Mouse (Mus musculus) heart, embryonic 14.5 days (tissue): ENCODE results near the gene Aph1c. TPM values are rescaled to one million over a fixed set of nuclear protein-coding genes. Genes with fewer than 3 reads are reported as not detected.
"Not testable (repeated sequence)": the region's sequence is repeated elsewhere in the genome, so short reads cannot be mapped to it uniquely, and the experiment has no call there.

Experiments used
- ATAC-seq: fragments of 200-750 bp; cut with Nextera tagmentation; 2 replicates; pipeline ENCODE4 v1.8.0; 2017; ENCODE audit warnings: low read depth, moderate TSS enrichment; ENCODE audit not compliant: insufficient number of reproducible peaks, insufficient read depth, low FRiP score
- H3K27ac ChIP-seq, 2 experiments: fragments of 200-500 bp in 1 of 2; fragments of 300-500 bp in 1 of 2; sonication (generic) in 1 of 2; replicated peaks in 1 of 2; 2 replicates each; pipeline ENCODE4 v1.5.1; 2012 to 2014; ENCODE audit warnings: low read depth in 2 of 2, low read length in 2 of 2, control low read depth in 1 of 2, mild to moderate bottlenecking in 1 of 2, mixed read lengths in 1 of 2; ENCODE audit not compliant: control insufficient read depth in 1 of 2, insufficient read depth in 1 of 2
- H3K27me3 ChIP-seq: fragments of 300-500 bp; sonication (generic); 2 replicates; pipeline ENCODE4 v1.6.1; 2014; ENCODE audit warnings: mild to moderate bottlenecking, low read length, control low read depth; ENCODE audit not compliant: control insufficient read depth, insufficient read depth
- H3K36me3 ChIP-seq: fragments of 300-500 bp; sonication (generic); 2 replicates; pipeline ENCODE4 v1.6.1; 2014; ENCODE audit warnings: mild to moderate bottlenecking, control low read depth, low read length, mixed read lengths; ENCODE audit not compliant: control insufficient read depth, insufficient read depth
- H3K4me1 ChIP-seq, 2 experiments: fragments of 200-500 bp in 1 of 2; fragments of 300-500 bp in 1 of 2; sonication (generic) in 1 of 2; 2 replicates each; pipeline ENCODE4 v1.6.1; 2012 to 2014; ENCODE audit warnings: low read length in 2 of 2, control low read depth in 1 of 2, mixed read lengths in 1 of 2; ENCODE audit not compliant: control insufficient read depth in 2 of 2, insufficient read depth in 2 of 2
- H3K4me2 ChIP-seq: fragments of 300-500 bp; sonication (generic); 2 replicates; pipeline ENCODE4 v1.6.1; 2014; ENCODE audit warnings: mild to moderate bottlenecking, low read length
- H3K4me3 ChIP-seq, 2 experiments: fragments of 200-500 bp in 1 of 2; fragments of 300-500 bp in 1 of 2; sonication (generic) in 1 of 2; 2 replicates each; pipeline ENCODE4 v1.5.1; 2012 to 2014; ENCODE audit warnings: low read length in 2 of 2, mild to moderate bottlenecking in 2 of 2, control low read depth in 1 of 2, low read depth in 1 of 2, moderate library complexity in 1 of 2; ENCODE audit not compliant: control insufficient read depth in 1 of 2, insufficient read depth in 1 of 2
- H3K9ac ChIP-seq: fragments of 300-500 bp; sonication (generic); 2 replicates; pipeline ENCODE4 v1.6.1; 2014; ENCODE audit warnings: mild to moderate bottlenecking, low read length
- H3K9me3 ChIP-seq: fragments of 300-500 bp; sonication (generic); 2 replicates; pipeline ENCODE4 v1.6.1; 2016; ENCODE audit warnings: low read length, control low read depth; ENCODE audit not compliant: control insufficient read depth
- WGBS: fragments of 180-500 bp; shearing (Covaris S2); extraction: QIAGEN DNeasy Blood & Tissue Kit; methylation state at CpG from one replicate; pipeline ENCODE4 v1.1.7; 2014; 5-methylcytosine and 5-hydroxymethylcytosine counted together
- polyA plus RNA-seq: library from polyadenylated mRNA; unstranded; fragments of >200 nt; fragmentation: Nextera tagmentation; extraction: Ambion mirVana; gene quantifications from 2 replicates; pipeline ENCODE4 v1.2.1, GENCODE M21; 2014

Gene Aph1c
- polyA plus RNA-seq, 1 experiment from 2014 or later: 2.1 TPM

- Histone ChIP-seq H3K36me3 (no peaks in the 10 kb centered on the region), H3K27ac (no peak overlapping the region), H3K27me3 (peaks cover 13% of the 10 kb centered on the region; the same call in 1 of the 2 replicates), H3K4me3 (0 out of 4 replicates have a peak overlapping the region, but pooled peaks of 1 of the 2 experiments have one; percentile 15), H3K9me3 (no peaks in the 10 kb centered on the region), H3K4me1 (peaks cover 10 to 12% of the 10 kb centered on the region in 2 experiments; a peak in 3 of 4 replicates), H3K4me2 (peak overlapping the region; percentile 46), H3K9ac (0 out of 2 replicates have a peak overlapping the region, but pooled peaks have one; percentile 13)
- WGBS: 36% methylated on average over 12 of the region's 12 CpGs
- no peak for ATAC-seq
Measured at GRCm38 (mm10) chr9:66801947-66802346, 32.6 kb downstream of the Aph1c start.

- Histone ChIP-seq H3K9ac (peak within 1 kb of the TSS; percentile 81), H3K9me3 (no peaks in the 10 kb centered on the region), H3K27me3 (no peaks in the 10 kb centered on the region), H3K4me1 (peaks cover 3% of the 10 kb centered on the region in 2 experiments; a peak in 3 of 4 replicates), H3K36me3 (no peaks in the 10 kb centered on the region), H3K4me2 (peak within 1 kb of the TSS; percentile 82), H3K27ac (peak within 1 kb of the TSS; percentile 62 to 94), H3K4me3 (peak within 1 kb of the TSS; percentile 61 to 77)
- WGBS: 87% methylated on average over 5 of the region's 5 CpGs
- no peak for ATAC-seq
Measured at GRCm38 (mm10) chr9:66796739-66797138, 37.8 kb downstream of the Aph1c start, which contains the start of gene Gm10647. Gene Gm10647, plus strand, starts transcription at chr9:66797039.

GRCm38 (mm10) chr9:66795464-66796324 lies 38.8 kb downstream of the Aph1c start, which contains the start of gene Aph1b:
Gene Aph1b, minus strand, starts transcription at chr9:66795490.
- WGBS: under 1% methylated on average over 42 of the region's 42 CpGs
- H3K4me2 ChIP-seq: peak within 1 kb of the TSS; percentile 82
- no peaks in the 10 kb centered on the region for H3K9me3 ChIP-seq
- peak within 1 kb of the TSS; percentile 94 to 96 for H3K27ac ChIP-seq
- no peaks in the 10 kb centered on the region; the same call in 1 of the 2 replicates for H3K36me3 ChIP-seq
- H3K9ac ChIP-seq: peak within 1 kb of the TSS; percentile 81
- H3K4me1 ChIP-seq: no peaks in the 10 kb centered on the region
- peak within 1 kb of the TSS; percentile 61 to 77 for H3K4me3 ChIP-seq
- no peaks in the 10 kb centered on the region for H3K27me3 ChIP-seq
- peak; percentile 98 for ATAC-seq

GRCm38 (mm10) chr9:66794629-66795463 lies 39.7 kb downstream of the Aph1c start:
- Histone ChIP-seq H3K27me3 (no peaks in the 10 kb centered on the region), H3K4me1 (no peaks in the 10 kb centered on the region), H3K4me2 (peak overlapping the region; percentile 82), H3K27ac (peak overlapping the region; percentile 79 to 94), H3K36me3 (peaks cover 8% of the 10 kb centered on the region), H3K4me3 (peak overlapping the region; percentile 61 to 77), H3K9me3 (no peaks in the 10 kb centered on the region), H3K9ac (peak overlapping the region; percentile 81)
- ATAC-seq: peak; percentile 18
- 1% methylated on average over 43 of the region's 43 CpGs for WGBS

DNA sequence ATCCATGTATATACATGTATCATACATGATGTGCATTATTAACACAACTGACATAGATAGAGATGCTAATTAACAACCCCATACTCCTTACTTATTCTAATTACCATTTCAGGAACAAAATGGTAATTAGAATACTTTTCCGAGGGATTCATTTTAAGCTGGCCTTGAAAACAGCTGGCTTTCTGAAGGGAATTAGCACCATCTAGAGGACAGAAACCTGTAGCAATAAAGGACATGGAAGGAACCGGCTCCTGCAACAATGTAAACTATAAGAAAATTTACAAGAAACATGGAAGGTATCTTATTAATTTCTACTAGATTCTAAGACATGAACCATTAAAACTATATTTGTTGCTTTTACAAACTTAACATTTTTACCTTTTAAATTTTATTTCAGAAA lies 46.7 kb downstream of the Aph1c start:
- no peaks in the 10 kb centered on the region for H3K9me3 ChIP-seq
- ATAC-seq: no peak
- H3K27me3 ChIP-seq: no peaks in the 10 kb centered on the region
- peaks cover 8% of the 10 kb centered on the region for H3K36me3 ChIP-seq
- H3K27ac ChIP-seq: no peak overlapping the region
- H3K4me1 ChIP-seq: no peaks in the 10 kb centered on the region
- no peak overlapping the region for H3K9ac ChIP-seq
- H3K4me2 ChIP-seq: no peak overlapping the region
- 18% methylated on average over 2 of the region's 2 CpGs for WGBS
- no peak overlapping the region for H3K4me3 ChIP-seq

GRCm38 (mm10) chr9:66784552-66784951 lies 50.0 kb downstream of the Aph1c start:
- H3K9me3 ChIP-seq, H3K9ac ChIP-seq, H3K27me3 ChIP-seq, H3K27ac ChIP-seq, H3K36me3 ChIP-seq, H3K4me3 ChIP-seq, H3K4me2 ChIP-seq, ATAC-seq, H3K4me1 ChIP-seq: not testable (repeated sequence)
- WGBS: no CpG with 5 or more reads among the region's 3 CpGs

DNA sequence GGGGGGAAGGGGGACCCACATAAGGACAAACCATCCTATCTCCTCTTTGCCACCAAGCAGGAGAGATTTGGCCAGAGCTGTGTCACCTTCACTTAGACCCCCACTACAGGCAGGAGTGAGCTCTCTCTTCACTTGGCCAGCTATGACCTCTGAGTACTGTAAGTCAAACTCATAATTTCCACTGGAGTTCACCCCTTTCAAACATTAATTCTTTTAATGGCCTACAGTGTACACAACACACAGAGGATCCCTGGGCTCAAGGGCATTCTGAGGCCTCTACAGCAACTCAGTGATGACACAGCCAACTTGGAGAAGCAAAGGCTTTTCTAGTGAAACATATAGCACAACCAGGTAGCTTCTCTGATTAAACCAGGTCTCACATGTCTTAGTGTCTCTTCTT lies 63.8 kb downstream of the Aph1c start:
- no peaks in the 10 kb centered on the region for H3K9me3 ChIP-seq
- H3K9ac ChIP-seq: no peak overlapping the region
- H3K36me3 ChIP-seq: no peaks in the 10 kb centered on the region
- no peak overlapping the region for H3K4me3 ChIP-seq
- no peaks in the 10 kb centered on the region for H3K4me1 ChIP-seq
- no peak overlapping the region for H3K27ac ChIP-seq
- H3K27me3 ChIP-seq: no peaks in the 10 kb centered on the region
- no peak overlapping the region for H3K4me2 ChIP-seq
- ATAC-seq: no peak
